Mouse (Mus musculus) kidney, adult 2 months (tissue): ENCODE results near the gene Akt1s1. TPM values are rescaled to one million over a fixed set of nuclear protein-coding genes. Genes with fewer than 3 reads are reported as not detected.

Source experiments
- DNase-seq: peaks from one replicate; pipeline ENCODE4 v3.0.0; 2021
- H3K27ac ChIP-seq: fragments of 200-500 bp; 2 replicates; pipeline ENCODE4 v1.5.1; 2012; ENCODE audit warnings: low read depth, low read length, control low read depth, inconsistent platforms; ENCODE audit not compliant: insufficient read depth
- H3K27me3 ChIP-seq: fragments of 200-500 bp; replicated peaks from 2 replicates; pipeline ENCODE4 v1.6.1; 2012; ENCODE audit warnings: mild to moderate bottlenecking, moderate library complexity, low read length, inconsistent platforms; ENCODE audit not compliant: control insufficient read depth, insufficient read depth
- H3K36me3 ChIP-seq: fragments of 200-500 bp; 2 replicates; pipeline ENCODE4 v1.6.1; 2012; ENCODE audit warnings: mild to moderate bottlenecking, moderate library complexity, low read length, inconsistent platforms; ENCODE audit not compliant: control insufficient read depth, insufficient read depth
- H3K4me1 ChIP-seq: fragments of 200-500 bp; 2 replicates; pipeline ENCODE4 v1.6.1; 2011; ENCODE audit warnings: low read length; ENCODE audit not compliant: control insufficient read depth, insufficient read depth
- H3K4me3 ChIP-seq: fragments of 200-500 bp; 2 replicates; pipeline ENCODE4 v1.5.1; 2011; ENCODE audit warnings: mild to moderate bottlenecking, low read depth, low read length, control low read depth; ENCODE audit not compliant: insufficient read depth
- CTCF ChIP-seq: fragments of 200-500 bp; conservative IDR thresholded peaks from 2 replicates; pipeline ENCODE4 v1.5.1; 2011; ENCODE audit warnings: low read depth, mild to moderate bottlenecking, control low read depth, low read length, moderate library complexity, mixed read lengths; ENCODE audit not compliant: insufficient read depth, insufficient read length
- POLR2A ChIP-seq: fragments of 200-500 bp; IDR thresholded peaks from one replicate; pipeline ENCODE4 v1.6.1; 2011; ENCODE audit warnings: low read depth, low read length, control low read depth
- WGBS: fragments of 180-500 bp; shearing (Covaris S2); methylation state at CpG from one replicate; pipeline ENCODE4 v1.1.7; 2018; 5-methylcytosine and 5-hydroxymethylcytosine counted together
- polyA plus RNA-seq: library from polyadenylated mRNA; depleted of rRNA; stranded (reverse); fragments of >200 nt; gene quantifications from 2 replicates; pipeline ENCODE4 v1.2.3, GENCODE M21; 2012

The Akt1s1 gene
- polyA plus RNA-seq, 1 experiment: 90.6 TPM

DNA sequence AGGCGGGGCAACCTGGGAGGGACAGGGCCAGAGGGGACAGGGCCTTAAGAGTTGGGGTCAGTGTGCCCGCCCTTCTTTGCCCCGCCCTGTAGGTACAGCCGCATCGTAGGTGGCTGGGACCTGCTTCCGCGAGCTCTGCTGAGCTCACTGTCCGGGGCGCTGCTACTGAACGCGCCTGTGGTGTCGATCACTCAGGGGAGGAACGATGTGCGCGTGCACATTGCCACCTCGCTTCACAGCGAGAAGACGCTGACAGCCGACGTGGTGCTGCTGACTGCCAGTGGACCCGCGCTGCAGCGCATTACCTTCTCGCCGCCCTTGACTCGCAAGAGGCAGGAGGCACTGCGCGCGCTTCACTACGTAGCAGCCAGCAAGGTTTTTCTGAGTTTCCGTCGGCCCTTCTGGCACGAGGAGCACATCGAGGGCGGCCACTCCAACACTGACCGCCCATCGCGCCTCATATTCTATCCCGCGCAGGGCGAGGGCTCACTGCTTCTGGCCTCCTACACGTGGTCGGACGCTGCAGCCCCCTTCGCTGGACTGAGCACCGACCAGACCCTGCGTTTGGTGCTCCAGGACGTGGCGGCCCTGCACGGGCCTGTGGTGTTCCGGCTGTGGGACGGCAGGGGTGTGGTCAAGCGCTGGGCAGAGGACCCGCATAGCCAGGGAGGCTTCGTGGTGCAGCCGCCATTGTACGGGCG lies 9.2 kb upstream of the Akt1s1 start:
- Histone ChIP-seq H3K4me3 (peak overlapping the region; percentile 24; the same call in 1 of the 2 replicates), H3K27ac (no peak overlapping the region), H3K4me1 (no peaks in the 10 kb centered on the region), H3K27me3 (no peaks in the 10 kb centered on the region), H3K36me3 (no peaks in the 10 kb centered on the region; the same call in 1 of the 2 replicates)
- no peak for TF ChIP-seq CTCF
- TF ChIP-seq POLR2A: no peak
- WGBS: 7% methylated on average over 58 of the region's 58 CpGs
- DNase-seq: peak; percentile 36

DNA sequence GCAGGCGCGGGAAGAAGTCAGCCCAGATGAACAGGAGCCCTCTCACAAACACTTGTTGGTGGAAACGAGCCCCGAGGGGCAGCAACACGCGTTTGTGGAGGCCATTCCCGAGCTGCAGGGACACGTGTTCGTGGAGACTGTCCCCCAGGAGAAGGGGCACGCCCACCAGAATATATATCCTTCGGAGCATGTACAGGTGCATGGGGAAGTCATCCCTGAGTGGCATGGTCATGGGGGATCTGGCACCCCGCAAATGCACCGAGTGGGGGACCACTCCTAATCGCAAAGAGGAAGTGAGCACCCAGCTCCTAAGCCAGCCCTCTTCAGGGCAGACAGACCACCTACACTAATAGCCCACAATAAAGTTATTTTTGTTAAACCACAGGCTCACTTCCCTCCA lies 8.4 kb upstream of the Akt1s1 start:
- Histone ChIP-seq H3K27ac (no peak overlapping the region), H3K4me1 (no peaks in the 10 kb centered on the region), H3K36me3 (no peaks in the 10 kb centered on the region; the same call in 1 of the 2 replicates), H3K4me3 (no peak overlapping the region), H3K27me3 (no peaks in the 10 kb centered on the region)
- no peak for TF ChIP-seq POLR2A
- no peak for TF ChIP-seq CTCF
- DNase-seq: no peak
- WGBS: 61% methylated on average over 14 of the region's 14 CpGs

DNA sequence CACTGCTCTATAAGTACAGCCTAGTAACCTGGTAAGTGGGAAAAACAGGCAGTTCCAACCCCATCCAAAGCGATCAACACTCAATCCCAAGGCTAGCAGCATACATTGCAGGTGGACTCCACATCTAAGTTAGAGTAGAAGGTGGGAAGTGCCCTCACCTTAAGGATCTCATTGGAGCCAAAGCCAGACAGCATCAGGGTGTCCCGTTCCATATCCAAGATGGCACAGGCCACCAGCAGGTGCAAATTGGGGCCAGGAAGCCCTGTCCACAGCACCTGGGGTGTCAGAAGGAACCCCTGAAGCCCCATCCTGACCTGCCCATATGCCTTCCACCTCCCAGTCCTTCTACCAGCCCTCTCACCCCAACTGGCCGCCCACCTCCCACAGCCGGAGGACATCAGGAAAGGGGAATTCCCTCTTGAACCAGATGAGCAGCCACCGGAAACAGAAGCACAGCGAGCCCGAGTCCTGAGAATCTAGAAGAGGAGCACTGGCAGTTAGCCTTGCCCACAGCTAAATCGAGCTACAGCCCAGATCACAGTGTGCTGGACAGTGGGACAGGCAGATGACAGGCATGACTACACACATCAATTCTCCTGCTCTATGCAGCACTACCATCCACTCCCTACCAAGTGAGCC lies 6.8 kb upstream of the Akt1s1 start:
- Histone ChIP-seq H3K4me3 (no peak overlapping the region), H3K4me1 (no peaks in the 10 kb centered on the region), H3K27ac (no peak overlapping the region), H3K27me3 (no peaks in the 10 kb centered on the region), H3K36me3 (peaks cover 4% of the 10 kb centered on the region; the same call in 1 of the 2 replicates)
- DNase-seq: no peak
- 83% methylated on average over 8 of the region's 8 CpGs for WGBS
- TF ChIP-seq POLR2A: no peak
- no peak for TF ChIP-seq CTCF

DNA sequence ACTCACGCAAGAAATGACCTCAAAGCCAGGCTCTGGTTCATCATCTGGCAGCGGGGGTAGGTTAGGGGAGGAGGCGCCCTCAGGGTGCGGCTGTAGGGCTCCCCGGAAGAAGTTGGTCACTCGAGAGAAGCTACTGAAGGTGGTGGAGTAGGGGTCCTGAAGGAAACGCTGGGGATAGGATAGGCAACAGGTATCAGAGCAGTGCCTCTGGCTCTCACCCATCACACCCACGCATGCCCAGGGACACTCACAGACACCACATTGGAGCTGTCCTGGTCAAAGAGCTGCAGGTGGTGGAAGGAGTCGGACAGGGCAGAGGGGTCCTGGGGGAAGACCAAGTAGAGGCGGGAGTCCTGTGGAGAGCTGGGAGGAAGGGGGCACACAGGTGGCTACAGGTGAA lies 3.8 kb upstream of the Akt1s1 start:
- WGBS: 94% methylated on average over 10 of the region's 10 CpGs
- H3K27me3 ChIP-seq: no peaks in the 10 kb centered on the region
- H3K36me3 ChIP-seq: peaks cover 4% of the 10 kb centered on the region; the same call in 1 of the 2 replicates
- no peak overlapping the region for H3K4me3 ChIP-seq
- H3K4me1 ChIP-seq: peaks cover 8% of the 10 kb centered on the region; the same call in 1 of the 2 replicates
- TF ChIP-seq CTCF (no peak), POLR2A (no peak)
- DNase-seq: no peak
- H3K27ac ChIP-seq: no peak overlapping the region

DNA sequence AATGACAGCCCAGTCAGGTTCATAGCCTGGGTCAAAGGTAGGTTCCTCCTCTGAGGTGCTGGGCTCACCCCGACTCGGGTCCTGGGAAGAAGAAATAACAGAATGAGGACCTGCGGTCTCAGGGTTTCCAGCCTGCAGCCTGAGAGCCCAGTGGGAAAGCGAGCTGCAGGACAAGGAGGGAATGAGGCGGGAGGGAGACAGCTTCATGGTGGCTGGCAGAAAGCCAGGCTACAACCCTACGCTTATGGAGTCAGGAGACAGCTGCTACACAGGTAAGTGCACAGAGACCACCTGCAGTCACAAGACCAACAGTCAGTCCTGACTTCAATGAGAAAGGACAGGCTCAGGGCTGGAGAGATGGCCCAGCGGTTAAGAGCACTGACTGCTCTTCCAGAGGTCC lies 2.0 kb upstream of the Akt1s1 start:
- no peak overlapping the region for H3K4me3 ChIP-seq
- H3K27ac ChIP-seq: no peak overlapping the region
- no peaks in the 10 kb centered on the region for H3K27me3 ChIP-seq
- DNase-seq: no peak
- TF ChIP-seq CTCF (no peak), POLR2A (no peak)
- peaks cover 4% of the 10 kb centered on the region; the same call in 1 of the 2 replicates for H3K36me3 ChIP-seq
- 93% methylated on average over 7 of the region's 7 CpGs for WGBS
- H3K4me1 ChIP-seq: peaks cover 17% of the 10 kb centered on the region

DNA sequence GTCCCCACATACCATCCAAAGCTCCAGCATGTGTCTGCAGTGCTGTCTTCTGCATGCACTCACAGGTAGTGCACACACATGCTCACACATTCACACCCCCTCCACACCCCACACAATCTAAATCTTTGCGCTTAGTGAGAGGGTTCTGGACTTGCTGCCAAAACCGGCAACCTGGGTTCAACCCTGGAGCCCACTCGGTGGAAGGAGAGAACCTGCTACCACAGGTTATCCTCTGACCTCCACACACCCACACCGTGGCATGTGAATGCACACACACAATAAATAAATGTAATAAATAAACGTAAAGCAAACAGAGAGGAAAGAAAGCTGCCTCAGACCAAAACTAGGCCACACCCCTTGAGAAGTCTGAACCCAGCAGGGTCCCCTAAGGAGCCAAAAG lies 1.0 kb upstream of the Akt1s1 start:
- Histone ChIP-seq H3K27ac (no peak overlapping the region), H3K4me3 (peak overlapping the region; percentile 77), H3K4me1 (peaks cover 17% of the 10 kb centered on the region), H3K27me3 (no peaks in the 10 kb centered on the region), H3K36me3 (0 out of 2 replicates have a peak, but pooled peaks cover 4% of the 10 kb centered on the region)
- DNase-seq: no peak
- WGBS: 45% methylated on average over 5 of the region's 5 CpGs
- TF ChIP-seq POLR2A (no peak), CTCF (no peak)

DNA sequence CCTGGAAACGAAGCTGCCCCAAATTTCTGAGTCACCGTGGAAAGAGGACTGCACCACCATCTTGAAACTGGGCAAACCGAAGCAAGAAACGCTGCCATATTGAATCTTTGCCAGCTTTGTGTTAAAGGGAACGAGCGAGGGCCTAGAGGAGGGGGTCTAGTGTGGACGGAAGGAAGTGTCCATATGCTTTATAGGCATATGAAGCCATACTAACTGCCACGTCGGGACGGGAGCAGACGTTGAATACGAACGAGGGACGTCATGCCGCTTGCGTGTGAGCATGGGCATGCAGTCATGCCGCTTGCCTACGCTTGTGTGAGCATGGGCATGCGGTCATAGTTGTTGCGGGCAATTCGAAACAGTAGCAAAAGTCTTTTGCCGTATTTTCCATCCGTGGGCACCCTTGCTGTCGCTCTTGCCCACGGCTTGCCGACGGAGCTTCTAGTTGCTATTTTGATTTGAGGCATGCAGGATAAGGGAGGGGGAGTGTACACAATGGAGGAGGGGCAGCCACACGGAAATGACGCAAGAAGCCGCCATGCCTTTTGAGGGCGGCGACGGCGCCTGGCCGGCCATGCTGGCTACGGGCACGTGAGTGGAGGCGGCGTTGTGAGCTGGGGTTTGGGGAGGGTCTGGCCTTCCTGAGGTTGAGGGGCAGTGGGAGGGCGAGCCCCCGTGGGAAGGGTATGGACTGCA lies 773 bp downstream of the Akt1s1 start:
- Histone ChIP-seq H3K27ac (peak overlapping the region; percentile 98), H3K4me1 (peaks cover 21% of the 10 kb centered on the region), H3K36me3 (0 out of 2 replicates have a peak, but pooled peaks cover 4% of the 10 kb centered on the region), H3K27me3 (no peaks in the 10 kb centered on the region), H3K4me3 (peak overlapping the region; percentile 79)
- DNase-seq: peak; percentile 96
- under 1% methylated on average over 41 of the region's 41 CpGs for WGBS
- TF ChIP-seq POLR2A (peak; percentile 3), CTCF (no peak)
